26 mouse cellular contexts compared by ENCODE assay signal in the genomic region with DNA sequence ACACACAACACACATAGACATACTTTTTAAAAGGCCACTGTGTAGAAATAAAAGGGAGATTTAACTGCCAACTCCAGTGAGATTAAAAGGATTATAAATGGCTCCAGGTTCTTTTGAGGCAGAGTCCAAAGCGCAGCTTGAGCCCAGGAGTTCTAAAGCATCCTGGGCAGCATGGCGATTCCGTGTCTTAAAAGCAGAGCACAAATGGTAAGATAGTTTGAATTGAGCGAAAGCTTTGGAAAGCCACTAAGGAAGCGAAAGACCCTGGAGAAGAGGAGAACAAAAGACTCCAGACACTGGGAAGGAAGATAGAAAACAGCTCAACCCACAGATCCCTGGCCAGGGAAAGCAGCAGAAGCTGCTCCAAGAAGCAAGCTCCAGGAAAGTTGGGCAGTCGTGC. TPM values are rescaled to one million over a fixed set of nuclear protein-coding genes. Genes with fewer than 3 reads are reported as not detected.
DNase-seq lines count a peak whose midpoint lies in the region; ATAC-seq and TF ChIP-seq lines count a peak whose summit lies in the region.
"Had no signal": no experiment of that assay in that cellular context is flagged by ENCODE, and none has a peak within 500 bp of the region (broad histone marks: within the 10 kb centered on the region; RNA-seq: fewer than 3 reads in every experiment).

No protein-coding gene starts in this region.

- no peak for DNase-seq in forebrain, embryonic 10.5 days (ENCODE audit: extremely low spot score, low spot score)
- no peak for DNase-seq in layer of hippocampus, adult 2 months (ENCODE audit: low spot score in 2 of 2)
- DNase-seq in layer of hippocampus, postnatal 10 days (ENCODE audit: low spot score in 2 of 2) = no peak
- DNase-seq in brain, embryonic 14.5 days (ENCODE audit: low read depth) = peak; percentile 55
- no peak for DNase-seq in midbrain, embryonic 14.5 days
- no peak for DNase-seq in spleen, postnatal 36 days (ENCODE audit: low spot score in 2 of 2)
- no peak for DNase-seq in kidney, postnatal 25 days
- DNase-seq: adrenal gland, postnatal 10 days; B cell, adult 2 months; cerebellum, adult 18-20 months; cerebellum, adult 9-11 months; cerebellum, postnatal 36 days; gastrocnemius, postnatal 14 days; heart, postnatal 10 days; heart, postnatal 4 days had no signal

- TF ChIP-seq POLR2A in brain, embryonic 14.5 days (IDR thresholded peaks at IDR 0.05; ENCODE audit: borderline replicate concordance, extremely low read depth, insufficient read depth, insufficient read length, poor library complexity, severe bottlenecking) = no peak

- no peaks in the 10 kb centered on the region for H3K9me3 ChIP-seq in forebrain, embryonic 10.5 days
- H3K9me3 ChIP-seq in forebrain, embryonic 16.5 days (ENCODE audit: control insufficient read depth, low read length) = no peaks in the 10 kb centered on the region
- H3K9me3 ChIP-seq in midbrain, embryonic 14.5 days (ENCODE audit: control insufficient read depth, low read length) = no peaks in the 10 kb centered on the region
- H3K9me3 ChIP-seq: embryonic facial prominence, embryonic 13.5 days; forebrain, embryonic 13.5 days; G1E; heart, embryonic 10.5 days; hindbrain, embryonic 12.5 days had no signal

- H3K4me3 ChIP-seq in forebrain, embryonic 10.5 days = no peak overlapping the region
- no peak overlapping the region for H3K4me3 ChIP-seq in forebrain, embryonic 16.5 days (replicated peaks; ENCODE audit: low read length)
- no peak overlapping the region for H3K4me3 ChIP-seq in layer of hippocampus, adult 2 months
- H3K4me3 ChIP-seq in midbrain, embryonic 14.5 days (replicated peaks; ENCODE audit: low read depth, low read length) = no peak overlapping the region
- H3K4me3 ChIP-seq: embryonic facial prominence, embryonic 13.5 days; forebrain, embryonic 13.5 days; heart, embryonic 10.5 days; hindbrain, embryonic 12.5 days had no signal

- peaks cover 8% of the 10 kb centered on the region for H3K4me1 ChIP-seq in forebrain, embryonic 10.5 days
- no peaks in the 10 kb centered on the region for H3K4me1 ChIP-seq in forebrain, embryonic 16.5 days (replicated peaks; ENCODE audit: control insufficient read depth, insufficient read depth, low read length)
- no peaks in the 10 kb centered on the region for H3K4me1 ChIP-seq in midbrain, embryonic 14.5 days (ENCODE audit: control insufficient read depth, insufficient read depth, low read length)
- H3K4me1 ChIP-seq: embryonic facial prominence, embryonic 13.5 days; forebrain, embryonic 13.5 days; heart, embryonic 10.5 days; hindbrain, embryonic 12.5 days had no signal

- no peak for ATAC-seq in forebrain, embryonic 16.5 days
- no peak for ATAC-seq in midbrain, embryonic 14.5 days (ENCODE audit: low FRiP score, low TSS enrichment)
- ATAC-seq: CD4-positive, CD25-positive, alpha-beta regulatory T cell, adult 4 months; forebrain, embryonic 13.5 days; hindbrain, embryonic 16.5 days had no signal

- TF ChIP-seq CTCF in layer of hippocampus, adult 2 months (conservative IDR thresholded peaks at IDR 0.05) = no peak
- TF ChIP-seq CTCF in brain, embryonic 14.5 days (IDR thresholded peaks at IDR 0.05; ENCODE audit: borderline replicate concordance, extremely low read depth, insufficient read depth, insufficient read length) = no peak

- WGBS in forebrain, embryonic 10.5 days = 51% methylated on average over 6 of the region's 6 CpGs
- 41% methylated on average over 6 of the region's 6 CpGs for WGBS in forebrain, embryonic 16.5 days
- 35% methylated on average over 6 of the region's 6 CpGs for WGBS in midbrain, embryonic 14.5 days

- 0 out of 2 replicates have a peak, but pooled peaks cover 6% of the 10 kb centered on the region for H3K27me3 ChIP-seq in forebrain, embryonic 10.5 days (ENCODE audit: poor library complexity, severe bottlenecking)
- no peaks in the 10 kb centered on the region for H3K27me3 ChIP-seq in forebrain, embryonic 16.5 days (replicated peaks; ENCODE audit: control insufficient read depth, insufficient read depth, low read length)
- no peaks in the 10 kb centered on the region for H3K27me3 ChIP-seq in midbrain, embryonic 14.5 days (ENCODE audit: control insufficient read depth, insufficient read depth, low read length)
- H3K27me3 ChIP-seq: embryonic facial prominence, embryonic 13.5 days; forebrain, embryonic 13.5 days; hindbrain, embryonic 12.5 days had no signal

- peak overlapping the region; percentile 13; the same call in 1 of the 2 replicates for H3K27ac ChIP-seq in forebrain, embryonic 10.5 days
- H3K27ac ChIP-seq in forebrain, embryonic 16.5 days (ENCODE audit: low read length) = no peak overlapping the region
- H3K27ac ChIP-seq in layer of hippocampus, adult 2 months = 0 out of 2 replicates have a peak overlapping the region, but pooled peaks have one; percentile 32
- 0 out of 2 replicates have a peak overlapping the region, but pooled peaks have one; percentile 37 for H3K27ac ChIP-seq in midbrain, embryonic 14.5 days (replicated peaks; ENCODE audit: low read depth, low read length)
- H3K27ac ChIP-seq: embryonic facial prominence, embryonic 13.5 days; forebrain, embryonic 13.5 days; heart, embryonic 10.5 days; hindbrain, embryonic 12.5 days had no signal

- no peaks in the 10 kb centered on the region for H3K36me3 ChIP-seq in forebrain, embryonic 10.5 days (replicated peaks)
- H3K36me3 ChIP-seq in forebrain, embryonic 16.5 days (ENCODE audit: control insufficient read depth, insufficient read depth) = no peaks in the 10 kb centered on the region
- H3K36me3 ChIP-seq in midbrain, embryonic 14.5 days (ENCODE audit: control insufficient read depth, insufficient read depth, low read length) = no peaks in the 10 kb centered on the region
- H3K36me3 ChIP-seq: embryonic facial prominence, embryonic 13.5 days; G1E; heart, embryonic 10.5 days; hindbrain, embryonic 12.5 days had no signal

- no peak overlapping the region for H3K9ac ChIP-seq in forebrain, embryonic 16.5 days (replicated peaks; ENCODE audit: low read depth, low read length)
- H3K9ac ChIP-seq in midbrain, embryonic 14.5 days (replicated peaks; ENCODE audit: low read length) = no peak overlapping the region
- H3K9ac ChIP-seq: embryonic facial prominence, embryonic 13.5 days; forebrain, embryonic 13.5 days; hindbrain, embryonic 12.5 days had no signal

- H3K4me2 ChIP-seq in forebrain, embryonic 16.5 days (ENCODE audit: low read length) = no peak overlapping the region
- H3K4me2 ChIP-seq in midbrain, embryonic 14.5 days (ENCODE audit: low read length) = no peak overlapping the region
- H3K4me2 ChIP-seq: embryonic facial prominence, embryonic 13.5 days; forebrain, embryonic 13.5 days; hindbrain, embryonic 12.5 days had no signal

RNA-seq across cellular contexts. Expression of a gene that starts 11.5 kb away (rescaled TPM):
- polyA plus RNA-seq in forebrain, embryonic 10.5 days (2016; fragmentation: Nextera tagmentation; extraction: Ambion mirVana) = 0.33 and 0.51 TPM in 2 replicates
- 25.2 and 33.6 TPM in 2 replicates for polyA plus RNA-seq in forebrain, embryonic 16.5 days (2015; fragmentation: Nextera tagmentation; extraction: Ambion mirVana)
- 100 to 1,000 TPM; 154 to 155 TPM for total RNA-seq in layer of hippocampus, adult 2 months (2021)
- total RNA-seq in layer of hippocampus, postnatal 10 days (2021) = 100 to 1,000 TPM; 129 to 142 TPM
- polyA plus RNA-seq in brain, embryonic 14.5 days (2012; rRNA removed) = 42.3 and 58.2 TPM in 2 replicates
- 33.2 and 33.9 TPM in 2 replicates for polyA plus RNA-seq in midbrain, embryonic 14.5 days (2014; fragmentation: Nextera tagmentation; extraction: Ambion mirVana)

RNA-seq across cellular contexts. Expression of a gene that starts 30.9 kb away (rescaled TPM):
- polyA plus RNA-seq in forebrain, embryonic 10.5 days (2016; fragmentation: Nextera tagmentation; extraction: Ambion mirVana) = 0.18 and 0.53 TPM in 2 replicates
- 1.4 and 1.6 TPM in 2 replicates for polyA plus RNA-seq in forebrain, embryonic 16.5 days (2015; fragmentation: Nextera tagmentation; extraction: Ambion mirVana)
- under 1 TPM; 0.42 to 0.51 TPM for total RNA-seq in layer of hippocampus, adult 2 months (2021)
- total RNA-seq in layer of hippocampus, postnatal 10 days (2021) = under 1 TPM in 1 of 2 experiments, not detected in 1; 0.38 TPM
- polyA plus RNA-seq in brain, embryonic 14.5 days (2012; rRNA removed) = not detected in 2 replicates
- polyA plus RNA-seq in midbrain, embryonic 14.5 days (2014; fragmentation: Nextera tagmentation; extraction: Ambion mirVana) = 1.6 and 2.0 TPM in 2 replicates
- total RNA-seq: adrenal gland, postnatal 10 days; adrenal gland, postnatal 4 days had no signal
- polyA plus RNA-seq: CD4-positive, CD25-positive, alpha-beta regulatory T cell, adult 4 months had no signal

RNA-seq across cellular contexts. Expression of a gene that starts 44.6 kb away (rescaled TPM):
- polyA plus RNA-seq in forebrain, embryonic 10.5 days (2016; fragmentation: Nextera tagmentation; extraction: Ambion mirVana) = 11.5 and 16.2 TPM in 2 replicates
- polyA plus RNA-seq in forebrain, embryonic 16.5 days (2015; fragmentation: Nextera tagmentation; extraction: Ambion mirVana) = 56.0 and 82.4 TPM in 2 replicates
- 100 to 1,000 TPM; 187 to 211 TPM for total RNA-seq in layer of hippocampus, adult 2 months (2021)
- total RNA-seq in layer of hippocampus, postnatal 10 days (2021) = 100 to 1,000 TPM; 192 to 205 TPM
- polyA plus RNA-seq in brain, embryonic 14.5 days (2012; rRNA removed) = 72.1 and 101 TPM in 2 replicates
- 45.0 and 88.7 TPM in 2 replicates for polyA plus RNA-seq in midbrain, embryonic 14.5 days (2014; fragmentation: Nextera tagmentation; extraction: Ambion mirVana)

RNA-seq across cellular contexts. Expression of a gene that starts 48.4 kb away (rescaled TPM):
- polyA plus RNA-seq in forebrain, embryonic 10.5 days (2016; fragmentation: Nextera tagmentation; extraction: Ambion mirVana) = 0.27 and 0.37 TPM in 2 replicates
- polyA plus RNA-seq in forebrain, embryonic 16.5 days (2015; fragmentation: Nextera tagmentation; extraction: Ambion mirVana) = 0.24 and 0.49 TPM in 2 replicates
- total RNA-seq in layer of hippocampus, adult 2 months (2021) = 1 to 10 TPM in 1 of 2 experiments, under 1 TPM in 1; 0.90 to 1.0 TPM
- 1 to 10 TPM in 1 of 2 experiments, under 1 TPM in 1; 0.91 to 1.4 TPM for total RNA-seq in layer of hippocampus, postnatal 10 days (2021)
- polyA plus RNA-seq in brain, embryonic 14.5 days (2012; rRNA removed) = 0.01 and 0.05 TPM in 2 replicates
- 0.69 and 0.92 TPM in 2 replicates for polyA plus RNA-seq in midbrain, embryonic 14.5 days (2014; fragmentation: Nextera tagmentation; extraction: Ambion mirVana)
- total RNA-seq: adrenal gland, postnatal 10 days; gastrocnemius, postnatal 14 days; heart, postnatal 4 days had no signal
- polyA plus RNA-seq: CD4-positive, CD25-positive, alpha-beta regulatory T cell, adult 4 months; G1E; heart, embryonic 14.5 days had no signal

RNA-seq across cellular contexts. Expression of a gene that starts 51.3 kb away (rescaled TPM):
- 0.07 TPM in 1 of 2 replicates, not detected in the other for polyA plus RNA-seq in forebrain, embryonic 10.5 days (2016; fragmentation: Nextera tagmentation; extraction: Ambion mirVana)
- 0.15 TPM in 1 of 2 replicates, not detected in the other for polyA plus RNA-seq in forebrain, embryonic 16.5 days (2015; fragmentation: Nextera tagmentation; extraction: Ambion mirVana)
- total RNA-seq in layer of hippocampus, adult 2 months (2021) = not detected
- total RNA-seq in layer of hippocampus, postnatal 10 days (2021) = under 1 TPM in 1 of 2 experiments, not detected in 1; 0.22 TPM
- 0.03 TPM in 1 of 2 replicates, not detected in the other for polyA plus RNA-seq in brain, embryonic 14.5 days (2012; rRNA removed)
- not detected in 2 replicates for polyA plus RNA-seq in midbrain, embryonic 14.5 days (2014; fragmentation: Nextera tagmentation; extraction: Ambion mirVana)
- total RNA-seq: adrenal gland, postnatal 10 days; adrenal gland, postnatal 4 days; gastrocnemius, adult 18-20 months; gastrocnemius, postnatal 14 days; heart, postnatal 10 days; heart, postnatal 4 days had no signal
- polyA plus RNA-seq: CD4-positive, CD25-positive, alpha-beta regulatory T cell, adult 4 months; embryonic facial prominence, embryonic 13.5 days; forebrain, embryonic 13.5 days; heart, embryonic 14.5 days had no signal

Comparison
In these comparisons a context has a peak if more than half of its experiments do, and no peak if none do; other contexts are left out.
1. RNA of a gene that starts 11.5 kb away (polyA plus RNA-seq): 42.3 to 58.2 TPM in brain, embryonic 14.5 days, 33.2 to 33.9 TPM in midbrain, embryonic 14.5 days and 25.2 to 33.6 TPM in forebrain, embryonic 16.5 days; 0.33 to 0.51 TPM in forebrain, embryonic 10.5 days; every median in the first group is over 10 times any median in the second.